Mouse (Mus musculus): ENCODE measurements around the gene Zbed3. TPM values are rescaled to one million over a fixed set of nuclear protein-coding genes. Genes with fewer than 3 reads are reported as not detected.
A peak's percentile ranks its signal among the peaks of the same experiment; 100 is the strongest.

Zbed3 gene
- polyA plus RNA-seq (2012; rRNA removed): 23.4 and 26.1 TPM in 2 replicates

DNA sequence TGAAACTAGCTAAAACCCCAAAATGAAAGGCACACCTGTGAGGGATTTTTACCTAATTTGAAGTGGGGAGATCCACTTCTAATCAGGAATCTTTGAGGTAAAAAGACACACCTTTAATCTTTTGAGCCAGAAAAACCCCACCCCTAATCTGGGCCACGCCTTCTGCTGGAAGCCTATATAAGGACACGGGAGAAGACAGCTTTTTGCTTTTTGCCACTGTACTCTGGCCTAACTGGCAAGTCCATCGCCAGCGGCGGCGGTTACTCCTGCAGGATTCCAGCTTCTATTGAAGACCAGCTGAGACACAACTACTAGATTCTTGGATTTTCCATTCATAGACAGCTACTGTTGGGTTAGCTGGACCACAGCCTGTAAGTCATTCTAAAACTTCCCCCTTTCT is at the start of gene Zbed3:
TSS of gene Zbed3 (plus strand) at position 213 of the 400 bp plus-strand sequence.
- 0 out of 2 replicates have a peak, but pooled peaks cover 2% of the 10 kb centered on the region for H3K4me1 ChIP-seq (ENCODE audit: control insufficient read depth, insufficient read depth, low read length)
- no peak for TF ChIP-seq POLR2A (IDR thresholded peaks at IDR 0.05; ENCODE audit: borderline replicate concordance, extremely low read depth, low read depth, low read length)
- no peak for TF ChIP-seq CTCF (IDR thresholded peaks at IDR 0.05; ENCODE audit: insufficient read depth, low read length)
- DNase-seq: no peak
- H3K4me3 ChIP-seq (replicated peaks; ENCODE audit: extremely low read depth, low read depth, low read length): peak within 1 kb of the TSS; percentile 31
- 90% methylated on average over 6 of the region's 6 CpGs for WGBS

DNA sequence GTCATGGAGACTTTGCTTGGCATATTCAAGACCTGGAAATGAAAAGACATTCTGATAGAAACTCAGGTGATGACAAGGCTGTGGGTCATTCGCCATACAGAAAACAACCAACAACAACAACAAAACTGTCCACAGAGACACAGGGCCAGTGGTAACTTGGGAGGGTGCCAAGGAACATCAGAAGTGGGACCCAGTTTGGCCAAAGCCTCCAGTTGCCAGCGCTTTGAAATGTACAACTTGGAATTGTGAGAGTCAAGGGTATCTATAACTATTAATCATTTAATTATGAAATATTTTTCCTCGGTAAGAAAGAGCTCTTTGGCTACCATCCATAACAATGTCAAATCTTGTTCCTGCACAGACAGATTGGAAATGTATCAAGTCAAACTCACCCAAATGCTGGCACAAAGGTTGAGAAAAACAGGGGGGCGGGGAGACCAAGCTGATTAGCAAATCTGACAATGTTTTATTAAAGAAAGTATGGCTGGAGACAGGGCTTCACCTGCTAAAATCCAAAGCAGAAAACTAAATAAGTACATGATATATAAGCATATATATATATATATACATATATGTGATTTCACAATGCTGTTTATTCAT is 44.9 kb upstream of the Zbed3 start:
- Histone ChIP-seq H3K4me1 (ENCODE audit: control insufficient read depth, insufficient read depth, low read length) (no peaks in the 10 kb centered on the region), H3K4me3 (replicated peaks; ENCODE audit: extremely low read depth, low read depth, low read length) (no peak overlapping the region)
- no peak for DNase-seq
- no peak for TF ChIP-seq CTCF (IDR thresholded peaks at IDR 0.05; ENCODE audit: insufficient read depth, low read length)
- WGBS: 73% methylated on average over 4 of the region's 4 CpGs

DNA sequence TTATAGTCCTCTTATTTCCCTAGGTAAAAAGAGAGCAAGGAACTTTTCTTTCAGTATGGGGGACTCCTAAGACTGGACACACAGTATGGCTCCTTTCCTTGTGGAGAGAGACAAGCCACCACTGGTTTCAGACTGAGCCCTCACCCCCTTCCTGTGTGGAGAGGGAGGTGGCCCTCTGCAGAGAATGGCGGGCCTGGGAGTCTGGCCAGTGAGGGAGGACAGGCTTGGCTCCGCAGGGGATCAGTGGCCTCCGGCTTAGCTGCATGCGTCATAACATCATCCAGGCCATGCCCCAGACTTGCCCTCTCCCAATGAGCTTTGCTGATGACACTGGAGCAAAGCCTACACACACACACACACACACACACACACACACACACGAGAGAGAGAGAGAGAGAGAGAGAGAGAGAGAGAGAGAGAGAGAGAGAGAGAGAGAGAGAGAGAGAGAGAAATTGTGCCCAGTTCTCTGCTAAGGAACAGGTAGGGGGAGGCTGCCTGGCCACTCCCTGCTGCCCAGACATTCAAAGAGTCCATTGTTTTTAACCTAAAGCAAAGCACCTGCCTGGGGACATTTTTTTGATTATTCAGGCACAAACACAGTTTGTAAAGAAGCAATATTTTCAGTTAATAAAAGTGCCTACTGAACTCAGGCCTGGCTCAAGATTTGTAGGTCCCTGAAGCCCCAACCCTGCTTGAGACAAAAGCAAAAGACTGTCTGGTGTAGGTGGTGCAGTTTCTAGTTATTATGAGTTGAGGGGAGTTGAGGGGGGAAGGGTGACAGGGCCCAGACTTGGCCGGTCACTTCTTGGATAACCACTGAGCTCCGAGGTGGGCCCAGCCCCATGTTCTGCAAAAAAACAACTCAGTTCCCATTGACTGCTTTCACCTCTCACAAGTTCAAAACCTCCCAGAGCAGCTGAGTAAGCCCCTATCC is 41.4 kb upstream of the Zbed3 start:
- no peaks in the 10 kb centered on the region for H3K4me1 ChIP-seq (ENCODE audit: control insufficient read depth, insufficient read depth, low read length)
- DNase-seq: no peak
- no peak for TF ChIP-seq POLR2A (IDR thresholded peaks at IDR 0.05; ENCODE audit: borderline replicate concordance, extremely low read depth, low read depth, low read length)
- TF ChIP-seq CTCF (IDR thresholded peaks at IDR 0.05; ENCODE audit: insufficient read depth, low read length): no peak
- no peak overlapping the region for H3K4me3 ChIP-seq (replicated peaks; ENCODE audit: extremely low read depth, low read depth, low read length)
- 40% methylated on average over 6 of the region's 7 CpGs for WGBS

DNA sequence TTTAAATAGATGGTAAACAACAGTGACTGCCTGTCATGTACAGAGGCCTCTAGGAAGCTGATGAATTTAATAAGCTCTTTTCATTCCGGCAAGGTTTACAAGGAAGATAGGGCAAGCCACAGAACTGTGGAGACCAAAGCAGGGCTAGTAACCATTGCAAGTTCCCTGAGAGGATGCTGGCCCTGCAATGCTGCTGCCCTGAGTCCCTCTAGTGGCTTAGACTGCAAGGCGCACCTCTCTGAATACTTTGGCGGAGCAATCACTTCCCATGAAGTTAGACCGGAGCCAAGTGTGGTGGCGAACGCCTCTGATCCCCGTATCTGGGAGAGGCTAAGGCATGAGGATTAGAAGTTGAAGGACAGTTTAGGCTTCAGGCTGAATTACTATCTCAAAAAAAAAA is 36.4 kb upstream of the Zbed3 start:
- WGBS: 3% methylated on average over 7 of the region's 7 CpGs
- H3K4me3 ChIP-seq (replicated peaks; ENCODE audit: extremely low read depth, low read depth, low read length): no peak overlapping the region
- DNase-seq: peak; percentile 46
- H3K4me1 ChIP-seq (ENCODE audit: control insufficient read depth, insufficient read depth, low read length): no peaks in the 10 kb centered on the region
- TF ChIP-seq POLR2A (IDR thresholded peaks at IDR 0.05; ENCODE audit: borderline replicate concordance, extremely low read depth, low read depth, low read length): no peak
- TF ChIP-seq CTCF (IDR thresholded peaks at IDR 0.05; ENCODE audit: insufficient read depth, low read length): peak; percentile 91

DNA sequence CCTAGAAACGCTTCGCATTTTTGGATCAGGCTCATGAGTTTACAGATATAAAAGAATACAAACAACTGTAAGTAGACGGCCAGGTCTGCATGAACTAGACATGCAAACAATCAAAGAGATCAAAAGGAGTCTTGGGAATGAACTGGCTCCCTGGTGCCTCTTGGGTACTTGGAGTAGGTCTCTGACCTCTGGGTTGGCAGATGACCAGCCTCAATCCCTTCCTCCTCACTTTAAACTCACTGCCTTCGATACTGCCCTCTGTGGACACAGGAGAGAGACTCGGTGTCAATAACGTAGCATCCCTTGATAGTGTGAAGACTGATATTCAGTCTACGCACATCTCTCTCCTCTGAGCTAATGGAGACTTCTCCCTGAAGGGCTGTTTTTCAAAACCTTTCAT is 35.4 kb upstream of the Zbed3 start:
- TF ChIP-seq POLR2A (IDR thresholded peaks at IDR 0.05; ENCODE audit: borderline replicate concordance, extremely low read depth, low read depth, low read length): no peak
- no peak for TF ChIP-seq CTCF (IDR thresholded peaks at IDR 0.05; ENCODE audit: insufficient read depth, low read length)
- no peak for DNase-seq
- no peak overlapping the region for H3K4me3 ChIP-seq (replicated peaks; ENCODE audit: extremely low read depth, low read depth, low read length)
- H3K4me1 ChIP-seq (ENCODE audit: control insufficient read depth, insufficient read depth, low read length): no peaks in the 10 kb centered on the region
- WGBS: 60% methylated on average over 7 of the region's 7 CpGs

DNA sequence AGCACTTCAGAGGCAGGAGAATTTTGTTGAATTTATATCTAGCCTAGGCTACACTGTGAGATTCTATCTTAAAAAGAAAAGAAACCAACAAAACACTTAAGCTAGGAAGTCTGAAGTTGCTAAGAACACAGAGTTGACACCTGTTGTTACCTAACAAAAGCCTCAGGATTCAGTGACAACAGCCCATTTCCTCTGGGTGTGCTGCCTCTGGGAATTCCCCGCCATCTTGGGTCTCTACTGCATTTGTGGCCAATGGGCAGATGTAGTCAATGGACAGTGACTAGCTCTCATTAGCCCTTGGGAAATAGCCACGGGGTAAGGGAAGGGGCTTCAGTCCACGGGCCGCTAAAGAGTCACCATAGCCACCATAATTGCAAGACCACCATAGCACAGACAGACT is 31.4 kb upstream of the Zbed3 start:
- Histone ChIP-seq H3K4me3 (replicated peaks; ENCODE audit: extremely low read depth, low read depth, low read length) (no peak overlapping the region), H3K4me1 (ENCODE audit: control insufficient read depth, insufficient read depth, low read length) (no peaks in the 10 kb centered on the region)
- 87% methylated on average over 4 of the region's 4 CpGs for WGBS
- no peak for DNase-seq
- TF ChIP-seq CTCF (IDR thresholded peaks at IDR 0.05; ENCODE audit: insufficient read depth, low read length) (no peak), POLR2A (IDR thresholded peaks at IDR 0.05; ENCODE audit: borderline replicate concordance, extremely low read depth, low read depth, low read length) (no peak)

DNA sequence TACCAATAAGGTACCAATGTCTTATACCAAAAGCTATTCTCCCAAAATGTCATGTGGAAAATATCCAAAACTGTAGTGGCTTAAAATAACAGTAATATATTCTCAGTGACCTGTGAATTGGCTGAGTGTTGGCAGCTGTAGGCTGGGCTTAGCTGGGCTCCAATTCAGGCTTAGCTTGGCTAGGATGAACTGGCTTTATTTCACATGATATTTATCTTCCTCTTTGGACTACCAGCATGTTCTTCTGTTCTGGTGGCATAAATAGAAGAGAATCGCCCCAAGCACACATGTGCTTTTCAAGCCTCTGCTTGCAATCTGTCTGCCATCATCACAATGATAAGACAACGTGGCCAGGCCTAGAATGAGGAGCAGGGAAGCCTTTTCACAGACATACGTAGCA is 23.5 kb upstream of the Zbed3 start:
- DNase-seq: no peak
- H3K4me1 ChIP-seq (ENCODE audit: control insufficient read depth, insufficient read depth, low read length): no peaks in the 10 kb centered on the region
- 54% methylated on average over 3 of the region's 3 CpGs for WGBS
- TF ChIP-seq CTCF (IDR thresholded peaks at IDR 0.05; ENCODE audit: insufficient read depth, low read length): no peak
- no peak for TF ChIP-seq POLR2A (IDR thresholded peaks at IDR 0.05; ENCODE audit: borderline replicate concordance, extremely low read depth, low read depth, low read length)
- no peak overlapping the region for H3K4me3 ChIP-seq (replicated peaks; ENCODE audit: extremely low read depth, low read depth, low read length)

DNA sequence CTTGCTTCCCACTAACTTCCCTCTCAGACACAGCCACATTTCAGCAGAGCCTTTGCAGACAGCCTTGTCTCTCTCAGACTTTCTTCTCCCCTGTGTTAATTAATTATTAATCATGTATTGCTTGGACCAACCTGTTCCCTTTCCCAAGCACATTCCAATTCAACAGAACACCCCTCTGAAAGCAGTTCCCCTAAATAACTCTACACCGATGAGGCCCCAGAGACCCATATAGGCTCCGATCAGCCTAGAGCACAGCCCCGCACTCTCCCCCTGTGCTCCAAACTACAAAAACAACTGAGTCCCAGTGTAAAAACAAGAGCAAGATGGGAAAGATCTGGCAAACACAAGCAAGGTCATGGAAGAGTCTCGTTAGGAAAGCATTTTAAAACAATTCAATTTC is 16.8 kb upstream of the Zbed3 start:
- WGBS: 66% methylated on average over 4 of the region's 4 CpGs
- Histone ChIP-seq H3K4me1 (ENCODE audit: control insufficient read depth, insufficient read depth, low read length) (no peaks in the 10 kb centered on the region), H3K4me3 (replicated peaks; ENCODE audit: extremely low read depth, low read depth, low read length) (no peak overlapping the region)
- TF ChIP-seq CTCF (IDR thresholded peaks at IDR 0.05; ENCODE audit: insufficient read depth, low read length): no peak
- TF ChIP-seq POLR2A (IDR thresholded peaks at IDR 0.05; ENCODE audit: borderline replicate concordance, extremely low read depth, low read depth, low read length): no peak
- DNase-seq: no peak

DNA sequence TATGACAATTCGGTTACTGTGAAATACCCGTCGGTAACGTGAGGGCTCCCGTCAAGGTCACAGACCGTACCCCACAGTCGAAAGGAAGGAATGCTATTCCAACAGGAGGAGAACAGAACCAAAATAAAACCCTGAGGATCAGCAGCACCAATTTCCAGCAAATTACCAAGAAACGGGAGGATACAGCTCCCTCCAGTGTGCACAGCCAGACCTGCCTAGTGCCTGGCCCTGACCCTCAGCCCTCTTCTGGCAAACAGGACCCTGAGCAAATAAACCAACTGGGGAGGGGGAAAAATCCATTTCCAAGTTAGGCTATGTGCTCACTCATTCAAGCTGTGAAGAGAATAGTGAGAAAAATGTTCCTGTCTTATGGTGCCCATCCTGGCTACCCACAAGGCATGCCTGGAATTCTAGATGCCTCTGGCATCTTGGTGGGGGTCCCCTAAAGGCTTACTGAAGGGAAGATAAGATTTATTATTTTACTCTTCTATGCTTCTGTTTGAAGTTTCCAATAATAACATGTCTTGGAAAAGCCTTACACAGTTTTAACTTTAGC is 16.2 kb upstream of the Zbed3 start:
- DNase-seq: no peak
- H3K4me1 ChIP-seq (ENCODE audit: control insufficient read depth, insufficient read depth, low read length): no peaks in the 10 kb centered on the region
- TF ChIP-seq CTCF (IDR thresholded peaks at IDR 0.05; ENCODE audit: insufficient read depth, low read length): no peak
- TF ChIP-seq POLR2A (IDR thresholded peaks at IDR 0.05; ENCODE audit: borderline replicate concordance, extremely low read depth, low read depth, low read length): no peak
- whole genome bisulfite sequencing: 63% methylated on average over 8 of the region's 8 CpGs
- H3K4me3 ChIP-seq (replicated peaks; ENCODE audit: extremely low read depth, low read depth, low read length): no peak overlapping the region
